Mouse (Mus musculus) heart, adult 2 months (tissue): Measurements from ENCODE around the gene Cpe.

Source experiments
- CTCF ChIP-seq: fragments of 200-600 bp; IDR thresholded peaks from 2 replicates; pipeline ENCODE4 v1.8.1; 2022; ENCODE audit warnings: antibody characterized with exemption, mild to moderate bottlenecking, moderate library complexity
- EP300 ChIP-seq: fragments of 200-500 bp; IDR thresholded peaks from 2 replicates; pipeline ENCODE4 v1.6.1; 2011; ENCODE audit warnings: low read depth, low read length, control low read depth; ENCODE audit not compliant: insufficient read depth
- POLR2A ChIP-seq: fragments of 200-500 bp; IDR thresholded peaks from 2 replicates; pipeline ENCODE4 v1.6.1; 2011; ENCODE audit warnings: mild to moderate bottlenecking, low read depth, low read length, control low read depth; ENCODE audit not compliant: insufficient read depth

DNA sequence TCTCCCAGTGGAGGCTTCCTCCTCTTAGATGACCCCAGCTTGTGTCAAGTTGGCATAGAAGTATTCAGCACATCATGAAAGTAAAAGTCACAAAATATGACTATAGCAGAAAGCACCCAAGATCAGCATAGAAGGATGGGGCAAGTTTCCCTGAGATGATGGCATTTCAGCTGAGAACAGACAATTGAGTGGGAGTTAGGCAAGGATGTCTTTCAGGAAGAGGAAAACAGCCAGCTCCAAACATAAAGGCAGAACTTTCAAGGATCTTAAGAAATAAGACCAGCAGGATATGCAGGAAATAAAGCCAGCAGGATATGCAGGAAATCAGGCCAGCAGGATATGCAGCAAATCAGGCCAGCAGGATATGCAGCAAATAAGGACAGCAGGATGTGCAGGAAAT lies 40.6 kb downstream of the Cpe start:
- TF ChIP-seq POLR2A, result no peak
- TF ChIP-seq EP300, result no peak
- TF ChIP-seq CTCF, result no peak
